Mouse (Mus musculus): ENCODE measurements at regions not wholly inside any gene's neighbourhood (a gene's known extent, or its start where the extent isn't known, plus 50 kb on each side); places are given as distances from the start of the nearest gene placed in this dataset.

- TF ChIP-seq GATA1 (IDR thresholded peaks at IDR 0.05; ENCODE audit: low read length) (no peak), TAL1 (IDR thresholded peaks at IDR 0.05; ENCODE audit: low read length) (no peak)
Observed at GRCm38 (mm10) chr12:99639847-99640213, 76.4 kb upstream of the Foxn3 start.

Measured in erythroblast, embryonic 14.5 days (primary cell).